Comparison of ENCODE assay signal across 18 mouse cellular contexts in genomic region chr7:25384818-25385217, GRCm38 (mm10). TPM values are rescaled to one million over a fixed set of nuclear protein-coding genes. Genes with fewer than 3 reads are reported as not detected.
DNase-seq lines count a peak whose midpoint lies in the region; ATAC-seq lines count a peak whose summit lies in the region.
"Had no signal": no experiment of that assay in that cellular context is flagged by ENCODE, and none has a peak within 500 bp of the region (broad histone marks: within the 10 kb centered on the region; RNA-seq: fewer than 3 reads in every experiment).

No protein-coding gene starts in this region.

- H3K27me3 ChIP-seq in splenic B cell, adult 2 months (ENCODE audit: control insufficient read depth, insufficient read depth, low read length, poor library complexity, severe bottlenecking), result no peaks in the 10 kb centered on the region
- H3K27me3 ChIP-seq: limb, embryonic 15.5 days had no signal

- ATAC-seq in hematopoietic stem cell, adult 5-6 weeks (replicated peaks in 1 of 2; ENCODE audit: insufficient read depth in 1 of 2, low FRiP score in 2 of 2, low TSS enrichment in 1 of 2, low read depth in 1 of 2, poor library complexity in 2 of 2, severe bottlenecking in 2 of 2), result peak; percentile 68 to 78
- ATAC-seq: inflammation-experienced regulatory T-cells, adult 6 months had no signal

- DNase-seq in gastrocnemius, postnatal 25 days, result peak; percentile 4
- DNase-seq in gastrocnemius, adult 8-10 months (ENCODE audit: low spot score in 2 of 2), result no peak
- DNase-seq in spleen, adult 18-20 months, result peak; percentile 31 to 39
- no peak for DNase-seq in spleen, adult 12 weeks (ENCODE audit: low spot score)
- peak; percentile 24 for DNase-seq in splenic B cell, adult 2 months (ENCODE audit: low read depth, low spot score)
- no peak for DNase-seq in layer of hippocampus, postnatal 36 days
- no peak for DNase-seq in kidney, adult 18-20 months
- DNase-seq: heart, postnatal 14 days; lung, postnatal 14 days; right cerebral cortex, adult 18-20 months; thymus, postnatal 36 days had no signal

- H3K36me3 ChIP-seq in splenic B cell, adult 2 months (ENCODE audit: control insufficient read depth, insufficient read depth, low read length, poor library complexity, severe bottlenecking), result peaks cover 9% of the 10 kb centered on the region

RNA-seq across cellular contexts. Expression of gene Lipe, which starts 13.7 kb away (rescaled TPM):
- total RNA-seq in gastrocnemius, postnatal 25 days (2021), result 10 to 100 TPM; 12.8 to 42.6 TPM
- total RNA-seq in gastrocnemius, adult 8-10 months (2022), result 10 to 100 TPM; 10.6 to 28.0 (median 19.9) TPM
- total RNA-seq in hematopoietic stem cell, adult 5-6 weeks (2017), result 13.6 and 18.7 TPM in 2 replicates
- 10 to 100 TPM in 1 of 2 experiments, 1 to 10 TPM in 1; 7.3 to 10.4 TPM for total RNA-seq in layer of hippocampus, postnatal 36 days (2021)

RNA-seq across cellular contexts. Expression of gene Cnfn, which starts 15.3 kb away (rescaled TPM):
- total RNA-seq in gastrocnemius, postnatal 25 days (2021), result not detected
- not detected for total RNA-seq in gastrocnemius, adult 8-10 months (2022)
- not detected in 2 replicates for total RNA-seq in hematopoietic stem cell, adult 5-6 weeks (2017)
- not detected for total RNA-seq in layer of hippocampus, postnatal 36 days (2021)
- total RNA-seq: adrenal gland, adult 18-20 months; gastrocnemius, postnatal 4 days; heart, postnatal 14 days; layer of hippocampus, postnatal 14 days; left cerebral cortex, postnatal 25 days had no signal

RNA-seq across cellular contexts. Expression of gene Cxcl17, which starts 27.9 kb away (rescaled TPM):
- not detected for total RNA-seq in gastrocnemius, postnatal 25 days (2021)
- total RNA-seq in gastrocnemius, adult 8-10 months (2022), result not detected
- total RNA-seq in hematopoietic stem cell, adult 5-6 weeks (2017), result not detected in 2 replicates
- total RNA-seq in layer of hippocampus, postnatal 36 days (2021), result not detected
- total RNA-seq: adrenal gland, adult 18-20 months; gastrocnemius, postnatal 4 days; heart, postnatal 14 days; layer of hippocampus, postnatal 14 days; left cerebral cortex, postnatal 25 days had no signal

Comparison
In these comparisons a context has a peak if more than half of its experiments do, and no peak if none do; other contexts are left out.
1. DNase-seq: peak in gastrocnemius, postnatal 25 days (single experiment), spleen, adult 18-20 months (2 of 2) and splenic B cell, adult 2 months (single experiment); none in gastrocnemius, adult 8-10 months (0 of 2), spleen, adult 12 weeks (single experiment), layer of hippocampus, postnatal 36 days (0 of 2) and kidney, adult 18-20 months (single experiment).